Mouse (Mus musculus) forebrain, embryonic 14.5 days (tissue): Measurements from ENCODE around the gene Gm45140. TPM values are rescaled to one million over a fixed set of nuclear protein-coding genes. Genes with fewer than 3 reads are reported as not detected.

Experiments
- ATAC-seq: fragments of 200-750 bp; cut with Nextera tagmentation; 2 replicates; pipeline ENCODE4 v1.8.0; 2017; ENCODE audit warnings: mild to moderate bottlenecking, moderate library complexity
- DNase-seq: peaks from one replicate; pipeline ENCODE4 v3.0.0-alpha.2; 2015; ENCODE audit warnings: low spot score
- H3K27ac ChIP-seq: fragments of 300-500 bp; sonication (generic); 2 replicates; pipeline ENCODE4 v1.5.1; 2014; ENCODE audit warnings: low read depth, mild to moderate bottlenecking, control low read depth, low read length, moderate library complexity
- H3K27me3 ChIP-seq: fragments of 300-500 bp; sonication (generic); replicated peaks from 2 replicates; pipeline ENCODE4 v1.6.1; 2014; ENCODE audit warnings: low read length, control low read depth, mixed read lengths; ENCODE audit not compliant: control insufficient read depth, insufficient read depth
- H3K36me3 ChIP-seq: fragments of 300-500 bp; sonication (generic); 2 replicates; pipeline ENCODE4 v1.6.1; 2014; ENCODE audit warnings: low read length, control low read depth; ENCODE audit not compliant: control insufficient read depth, insufficient read depth
- H3K4me1 ChIP-seq: fragments of 300-500 bp; sonication (generic); 2 replicates; pipeline ENCODE4 v1.6.1; 2014; ENCODE audit warnings: antibody characterized with exemption, low read length, control low read depth; ENCODE audit not compliant: control insufficient read depth, insufficient read depth
- H3K4me2 ChIP-seq: fragments of 300-500 bp; sonication (generic); 2 replicates; pipeline ENCODE4 v1.6.1; 2014; ENCODE audit warnings: mild to moderate bottlenecking, control low read depth, low read length
- H3K4me3 ChIP-seq: fragments of 300-500 bp; sonication (generic); 2 replicates; pipeline ENCODE4 v1.5.1; 2014; ENCODE audit warnings: low read depth, low read length, control low read depth
- H3K9ac ChIP-seq: fragments of 300-500 bp; sonication (generic); 2 replicates; pipeline ENCODE4 v1.6.1; 2014; ENCODE audit warnings: mild to moderate bottlenecking, low read length, control low read depth, moderate library complexity
- H3K9me3 ChIP-seq: fragments of 300-500 bp; sonication (generic); replicated peaks from 2 replicates; pipeline ENCODE4 v1.6.1; 2016; ENCODE audit warnings: low read length, control low read depth, mixed read lengths; ENCODE audit not compliant: control insufficient read depth
- WGBS: fragments of 180-500 bp; shearing (Covaris S2); extraction: QIAGEN DNeasy Blood & Tissue Kit; methylation state at CpG from one replicate; pipeline ENCODE4 v1.1.7; 2014; 5-methylcytosine and 5-hydroxymethylcytosine counted together
- polyA plus RNA-seq: library from polyadenylated mRNA; unstranded; fragments of >200 nt; fragmentation: Nextera tagmentation; extraction: Ambion mirVana; gene quantifications from 2 replicates; pipeline ENCODE4 v1.2.1, GENCODE M21; 2014

The Gm45140 gene
- polyA plus RNA-seq, 1 experiment from 2014 or later = 1.2 TPM

GRCm38 (mm10) chr6:87799576-87799975, 36.0 kb downstream of the Gm45140 start:
- no peak overlapping the region for H3K4me3 ChIP-seq
- no peaks in the 10 kb centered on the region for H3K36me3 ChIP-seq
- H3K27ac ChIP-seq = no peak overlapping the region
- H3K9me3 ChIP-seq = no peaks in the 10 kb centered on the region
- DNase-seq (no peak), ATAC-seq (no peak)
- H3K4me1 ChIP-seq = no peaks in the 10 kb centered on the region
- no peaks in the 10 kb centered on the region for H3K27me3 ChIP-seq
- 88% methylated on average over 6 of the region's 6 CpGs for WGBS
- no peak overlapping the region for H3K4me2 ChIP-seq
- no peak overlapping the region for H3K9ac ChIP-seq

- H3K9ac ChIP-seq = no peak overlapping the region
- H3K4me3 ChIP-seq = no peak overlapping the region
- H3K27ac ChIP-seq = no peak overlapping the region
- H3K27me3 ChIP-seq = no peaks in the 10 kb centered on the region
- WGBS = 54% methylated on average over 2 of the region's 2 CpGs
- no peak overlapping the region for H3K4me2 ChIP-seq
- DNase-seq = no peak
- H3K9me3 ChIP-seq = no peaks in the 10 kb centered on the region
- H3K4me1 ChIP-seq = no peaks in the 10 kb centered on the region
- H3K36me3 ChIP-seq = peaks cover 9% of the 10 kb centered on the region; the same call in 1 of the 2 replicates
- ATAC-seq = no peak
Measured at GRCm38 (mm10) chr6:87797321-87797720, 38.3 kb downstream of the Gm45140 start.

- WGBS = 86% methylated on average over 6 of the region's 6 CpGs
- no peak overlapping the region for H3K9ac ChIP-seq
- DNase-seq (no peak), ATAC-seq (no peak)
- H3K27me3 ChIP-seq = no peaks in the 10 kb centered on the region
- H3K27ac ChIP-seq = no peak overlapping the region
- H3K4me3 ChIP-seq = no peak overlapping the region
- no peaks in the 10 kb centered on the region for H3K9me3 ChIP-seq
- no peak overlapping the region for H3K4me2 ChIP-seq
- H3K4me1 ChIP-seq = no peaks in the 10 kb centered on the region
- peaks cover 13% of the 10 kb centered on the region; the same call in 1 of the 2 replicates for H3K36me3 ChIP-seq
Measured at GRCm38 (mm10) chr6:87796251-87796880, 39.2 kb downstream of the Gm45140 start.

GRCm38 (mm10) chr6:87795385-87796150, 40.0 kb downstream of the Gm45140 start:
- WGBS = 50% methylated on average over 6 of the region's 6 CpGs
- H3K36me3 ChIP-seq = peaks cover 20% of the 10 kb centered on the region
- no peak overlapping the region for H3K4me3 ChIP-seq
- no peaks in the 10 kb centered on the region for H3K4me1 ChIP-seq
- no peaks in the 10 kb centered on the region for H3K9me3 ChIP-seq
- H3K27me3 ChIP-seq = no peaks in the 10 kb centered on the region
- H3K9ac ChIP-seq = no peak overlapping the region
- DNase-seq = no peak
- no peak for ATAC-seq
- no peak overlapping the region for H3K27ac ChIP-seq
- no peak overlapping the region for H3K4me2 ChIP-seq

GRCm38 (mm10) chr6:87793821-87794510, 41.6 kb downstream of the Gm45140 start:
- DNase-seq (no peak), ATAC-seq (no peak)
- Histone ChIP-seq H3K9ac (no peak overlapping the region), H3K9me3 (no peaks in the 10 kb centered on the region), H3K36me3 (peaks cover 20% of the 10 kb centered on the region), H3K27ac (no peak overlapping the region), H3K27me3 (no peaks in the 10 kb centered on the region), H3K4me1 (peaks cover 8% of the 10 kb centered on the region), H3K4me3 (no peak overlapping the region), H3K4me2 (no peak overlapping the region)
- WGBS = 96% methylated on average over 10 of the region's 10 CpGs

GRCm38 (mm10) chr6:87791826-87792225, 43.8 kb downstream of the Gm45140 start:
- H3K4me2 ChIP-seq = no peak overlapping the region
- no peaks in the 10 kb centered on the region for H3K9me3 ChIP-seq
- ATAC-seq (no peak), DNase-seq (no peak)
- 92% methylated on average over 5 of the region's 5 CpGs for WGBS
- H3K36me3 ChIP-seq = peaks cover 20% of the 10 kb centered on the region
- H3K4me3 ChIP-seq = no peak overlapping the region
- no peak overlapping the region for H3K27ac ChIP-seq
- no peaks in the 10 kb centered on the region for H3K27me3 ChIP-seq
- H3K9ac ChIP-seq = no peak overlapping the region
- peaks cover 8% of the 10 kb centered on the region for H3K4me1 ChIP-seq

GRCm38 (mm10) chr6:87790779-87791480, 44.7 kb downstream of the Gm45140 start:
- Histone ChIP-seq H3K9me3 (no peaks in the 10 kb centered on the region), H3K36me3 (peaks cover 20% of the 10 kb centered on the region), H3K4me2 (no peak overlapping the region), H3K4me3 (no peak overlapping the region), H3K4me1 (peaks cover 8% of the 10 kb centered on the region), H3K27me3 (no peaks in the 10 kb centered on the region), H3K9ac (no peak overlapping the region), H3K27ac (no peak overlapping the region)
- ATAC-seq (no peak), DNase-seq (no peak)
- WGBS = 84% methylated on average over 7 of the region's 7 CpGs

- Histone ChIP-seq H3K4me2 (no peak overlapping the region), H3K9me3 (no peaks in the 10 kb centered on the region), H3K27me3 (no peaks in the 10 kb centered on the region), H3K9ac (0 out of 2 replicates have a peak overlapping the region, but pooled peaks have one; percentile 43), H3K4me3 (no peak overlapping the region), H3K36me3 (peaks cover 20% of the 10 kb centered on the region), H3K27ac (no peak overlapping the region), H3K4me1 (peaks cover 8% of the 10 kb centered on the region)
- 88% methylated on average over 6 of the region's 6 CpGs for WGBS
- ATAC-seq (no peak), DNase-seq (no peak)
Measured at GRCm38 (mm10) chr6:87789791-87790190, 45.8 kb downstream of the Gm45140 start.
